Mouse (Mus musculus) cerebellum, adult 11-12 months (tissue): Measurements from ENCODE around the gene Zfp773.
"Not testable (repeated sequence)": the region's sequence is repeated elsewhere in the genome, so short reads cannot be mapped to it uniquely, and the experiment has no call there.

Experiments
- DNase-seq: peaks from one replicate; pipeline ENCODE4 v3.0.0; 2022

Gene Zfp773

DNA sequence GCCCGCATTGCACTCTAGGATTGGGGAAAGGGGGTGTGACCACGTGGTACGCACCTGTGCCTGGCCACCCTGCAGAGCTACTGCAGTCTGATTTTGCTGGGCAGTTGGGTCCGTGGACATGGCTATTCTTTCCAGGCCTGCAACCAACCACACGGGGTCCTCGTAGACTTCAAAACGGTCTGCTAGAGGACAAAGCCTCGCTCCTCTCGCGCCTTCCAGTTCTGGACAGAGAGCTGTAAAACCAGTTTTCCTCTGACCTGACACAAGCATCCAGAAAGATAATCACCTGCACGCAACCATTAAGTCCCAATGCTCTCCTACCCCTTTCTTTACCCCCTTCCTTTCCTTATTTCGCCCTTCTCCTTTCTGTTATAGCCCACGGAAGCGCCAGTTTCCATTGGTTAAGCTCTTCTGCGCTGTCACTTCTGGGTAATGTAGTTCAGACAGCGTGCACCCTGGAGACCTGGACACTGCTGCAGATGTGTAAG is at the start of gene Zfp773:
Gene Zfp773 (minus strand): TSS at position 377 of the 488 bp plus-strand sequence.
- DNase-seq, result peak; percentile 65

DNA sequence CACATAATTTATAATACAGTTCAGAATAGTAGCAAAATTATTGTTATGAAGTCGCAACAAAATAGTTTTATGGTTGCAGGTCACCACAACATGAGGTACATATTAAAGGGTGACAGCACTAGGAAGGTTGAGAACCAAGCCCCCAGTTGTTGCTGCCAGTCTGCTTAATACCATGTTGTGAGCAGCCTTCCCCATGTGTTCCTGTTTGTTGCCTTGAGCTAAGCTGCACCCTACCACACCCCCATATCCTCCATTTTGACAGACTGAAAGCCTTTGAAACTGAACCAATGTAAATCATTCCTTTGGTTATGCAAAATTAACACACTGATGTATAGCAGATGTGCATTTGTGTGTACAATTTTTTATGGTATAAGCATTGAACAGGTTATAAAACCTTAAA is 49.3 kb upstream of the Zfp773 start:
- DNase-seq, result no peak

GRCm38 (mm10) chr7:7171227-7172147 is 34.9 kb upstream of the Zfp773 start, which contains the start of gene Zfp418:
Gene Zfp418, plus strand, starts transcription at chr7:7171330.
- peak; percentile 68 for DNase-seq

GRCm38 (mm10) chr7:7145991-7146608 is 9.5 kb upstream of the Zfp773 start:
- DNase-seq, result no peak

DNA sequence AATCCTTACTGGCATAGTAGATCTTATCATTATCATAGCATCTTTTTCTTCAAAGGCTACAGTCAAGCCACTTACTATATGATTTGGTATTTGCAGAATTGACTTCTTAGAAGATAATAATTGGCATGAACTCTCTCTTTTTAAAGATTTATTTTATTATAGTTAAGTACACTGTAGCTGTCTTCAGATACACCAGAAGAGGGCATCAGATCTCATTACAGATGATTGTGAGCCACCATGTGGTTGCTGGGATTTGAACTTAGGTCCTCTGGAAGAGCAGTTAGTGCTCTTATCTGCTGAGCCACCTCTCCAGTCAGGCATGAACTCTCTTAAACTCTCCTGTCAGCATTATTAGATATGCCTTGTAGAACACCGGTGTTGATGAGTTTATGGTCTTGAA is 7.7 kb upstream of the Zfp773 start:
- no peak for DNase-seq

DNA sequence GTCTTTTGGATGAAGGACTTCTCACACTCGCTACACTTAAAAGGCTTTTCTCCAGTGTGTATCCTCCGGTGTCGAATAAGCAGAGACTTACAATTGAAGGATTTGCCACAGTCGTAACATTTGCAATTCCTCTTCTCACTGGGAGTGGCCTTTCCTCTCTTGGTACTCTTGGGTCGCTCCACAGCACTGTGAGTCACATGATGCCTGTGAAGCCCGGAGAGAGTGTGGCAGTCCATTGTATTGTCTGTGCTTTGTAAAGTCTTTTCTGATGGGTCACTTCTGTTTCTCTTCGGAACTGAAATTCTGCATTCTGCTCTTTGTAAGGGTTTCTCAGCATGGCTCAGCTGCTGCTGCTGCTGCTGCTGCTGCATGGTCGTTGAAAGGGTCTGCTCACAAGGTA is 3.8 kb downstream of the Zfp773 start:
- no peak for DNase-seq

DNA sequence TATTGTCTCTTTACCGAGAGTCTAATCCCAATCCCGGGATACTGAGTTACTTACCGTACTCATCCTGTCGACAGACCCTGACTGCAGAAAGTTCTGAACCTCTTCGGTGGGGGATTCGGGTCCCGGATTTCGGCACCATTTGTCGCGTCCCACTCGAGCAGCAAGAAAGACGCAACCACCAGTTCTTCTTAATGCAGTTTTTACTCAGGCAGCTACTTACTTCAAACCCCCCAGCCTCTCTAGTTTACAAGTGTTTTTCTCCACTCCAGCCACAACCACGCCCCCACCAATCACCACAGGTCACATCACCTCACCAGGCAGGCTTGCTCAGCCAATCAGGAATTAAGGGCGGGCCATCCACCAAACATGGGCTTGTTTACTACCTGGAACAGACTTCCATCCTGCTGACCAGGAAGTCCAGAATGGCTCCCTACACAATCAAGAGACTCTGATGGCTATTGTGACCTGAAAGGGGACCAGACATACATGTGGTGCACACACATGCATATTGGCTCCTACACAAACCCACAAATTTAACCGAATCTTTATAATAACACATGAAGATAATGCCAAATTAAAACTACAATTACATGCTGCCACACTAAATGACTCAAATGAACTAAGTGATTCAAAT is 5.9 kb downstream of the Zfp773 start:
- not testable (repeated sequence) for DNase-seq

DNA sequence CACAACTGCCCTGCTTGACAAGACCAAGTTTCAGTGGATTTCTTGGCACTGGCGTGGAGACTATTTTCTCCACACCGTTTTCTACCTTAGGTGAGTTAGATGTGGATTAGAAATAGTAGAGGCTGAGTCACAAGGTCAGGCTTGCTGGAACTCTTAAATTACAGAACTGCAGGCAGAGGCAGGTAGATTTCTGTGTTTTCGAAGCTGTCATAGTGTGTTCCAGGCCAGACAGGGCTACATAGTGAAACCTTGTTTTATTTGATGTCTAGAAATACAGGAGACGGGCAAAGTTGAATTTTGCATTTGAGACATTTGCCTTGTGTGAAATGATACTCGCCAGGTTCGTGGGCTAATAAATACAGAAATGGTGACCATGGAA is 15.0 kb downstream of the Zfp773 start:
- no peak for DNase-seq

DNA sequence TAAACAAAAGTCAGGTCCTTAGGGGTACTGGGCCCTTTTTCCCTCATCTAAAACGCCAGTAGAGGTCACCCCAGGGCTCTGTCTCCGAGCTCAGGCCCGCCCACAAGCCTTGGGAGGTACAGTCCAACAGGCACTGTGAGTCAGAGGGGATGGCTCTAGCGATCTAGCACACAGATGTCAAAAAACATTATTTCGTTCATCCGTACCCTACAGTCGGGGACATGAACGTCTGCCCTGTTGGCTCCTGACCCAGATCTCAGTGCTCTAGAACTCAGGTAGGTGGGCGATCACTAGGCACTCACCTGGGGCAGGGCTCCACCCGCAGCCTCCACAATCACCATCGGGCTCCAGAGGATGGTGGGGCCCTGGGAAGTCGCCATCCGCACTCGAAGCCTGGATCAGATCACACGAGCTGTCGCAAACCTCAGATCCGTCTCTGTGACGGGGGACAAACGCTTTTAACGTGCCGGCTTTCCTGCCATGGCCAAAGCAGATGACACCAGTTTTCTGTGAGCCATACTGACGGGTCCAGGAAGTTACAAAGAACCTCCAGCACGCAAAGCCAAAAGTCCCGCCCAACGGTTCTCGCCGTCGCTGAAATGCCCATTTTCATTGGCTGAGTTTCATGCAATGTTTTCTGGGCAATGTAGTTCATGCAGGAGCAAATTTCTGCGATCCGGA is 15.5 kb downstream of the Zfp773 start, which contains the start of gene Zfp954:
Gene Zfp954 (minus strand): TSS at position 568 of the 681 bp plus-strand sequence.
- peak; percentile 86 for DNase-seq

DNA sequence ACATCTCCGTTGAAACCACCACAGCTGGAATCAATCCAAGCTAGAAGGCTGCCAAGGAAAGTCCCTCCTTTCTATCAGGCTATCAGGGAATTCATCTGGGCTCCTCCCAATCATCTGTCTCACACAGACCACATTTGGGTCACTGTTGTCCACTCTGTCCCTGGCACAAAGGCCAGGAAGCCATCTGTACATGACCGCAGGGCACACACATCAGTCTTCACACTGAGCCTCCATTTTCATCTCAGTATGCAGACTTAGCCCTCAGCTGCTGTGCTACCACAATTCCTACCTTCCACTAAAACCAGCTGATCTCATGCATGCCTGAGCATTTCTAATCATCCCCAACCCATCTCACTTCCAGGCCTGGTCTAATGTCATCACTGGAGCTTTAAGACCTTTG is 18.1 kb downstream of the Zfp773 start:
- no peak for DNase-seq

DNA sequence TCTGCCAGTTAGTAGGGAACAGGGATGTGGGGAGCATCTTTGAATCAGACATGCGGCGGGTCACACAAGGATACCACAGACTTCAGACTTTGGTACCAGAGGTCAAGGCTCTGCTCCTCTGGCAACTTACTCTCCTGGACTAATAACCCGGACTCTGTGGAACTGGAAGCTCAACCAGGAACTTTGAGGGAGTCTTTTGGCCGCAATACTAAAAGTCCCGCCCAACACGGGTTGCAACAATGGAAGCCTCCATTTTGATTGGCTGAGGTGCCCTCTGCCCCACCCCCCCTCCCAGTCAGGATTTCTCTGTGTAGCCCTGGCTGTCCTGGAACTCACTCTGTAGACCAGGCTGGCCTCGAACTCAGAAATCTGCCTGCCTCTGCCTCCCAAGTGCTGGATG is 28.1 kb downstream of the Zfp773 start:
- no peak for DNase-seq
